Mouse (Mus musculus) thymus, postnatal 14 days (tissue): ENCODE measurements at regions not wholly inside any gene's neighbourhood (a gene's known extent, or its start where the extent isn't known, plus 50 kb on each side); places are given as distances from the start of the nearest gene placed in this dataset.
A peak's percentile ranks its signal among the peaks of the same experiment; 100 is the strongest.

ENCODE experiments used
- DNase-seq: peaks from one replicate; pipeline ENCODE4 v3.0.0; 2021

GRCm38 (mm10) chr3:143784353-143784791 is 420.6 kb downstream of the Lmo4 start:
- DNase-seq = no peak

GRCm38 (mm10) chr3:143778161-143778560 is 426.9 kb downstream of the Lmo4 start:
- no peak for DNase-seq

- DNase-seq = no peak
These were observed 445.7 kb downstream of the Lmo4 start for GRCm38 (mm10) chr3:143759337-143759736.

- no peak for DNase-seq
These were observed 451.8 kb downstream of the Lmo4 start for GRCm38 (mm10) chr3:143753197-143753596.

GRCm38 (mm10) chr3:143752660-143753059 is 452.4 kb downstream of the Lmo4 start:
- no peak for DNase-seq

- DNase-seq = no peak
These were observed 454.9 kb downstream of the Lmo4 start for GRCm38 (mm10) chr3:143750128-143750527.

- no peak for DNase-seq
These were observed 461.4 kb downstream of the Lmo4 start for GRCm38 (mm10) chr3:143743649-143744048.

GRCm38 (mm10) chr3:143742786-143743571 is 462.0 kb downstream of the Lmo4 start:
- DNase-seq = no peak

GRCm38 (mm10) chr3:143738676-143739075 is 466.3 kb downstream of the Lmo4 start:
- no peak for DNase-seq

- no peak for DNase-seq
These were observed 467.2 kb downstream of the Lmo4 start for GRCm38 (mm10) chr3:143737844-143738243.

GRCm38 (mm10) chr3:143736651-143737398 is 468.2 kb downstream of the Lmo4 start:
- DNase-seq = no peak

GRCm38 (mm10) chr3:143734791-143735190 is 470.2 kb downstream of the Lmo4 start:
- DNase-seq = no peak

- no peak for DNase-seq
These were observed 471.9 kb downstream of the Lmo4 start for GRCm38 (mm10) chr3:143732966-143733725.

- no peak for DNase-seq
These were observed 475.4 kb downstream of the Lmo4 start for GRCm38 (mm10) chr3:143729473-143730076.

- no peak for DNase-seq
These were observed 482.4 kb downstream of the Lmo4 start for GRCm38 (mm10) chr3:143722571-143722970.

GRCm38 (mm10) chr3:143722082-143722481 is 482.9 kb downstream of the Lmo4 start:
- no peak for DNase-seq

GRCm38 (mm10) chr3:143713183-143713582 is 491.8 kb downstream of the Lmo4 start:
- DNase-seq = no peak

GRCm38 (mm10) chr3:143710805-143711469 is 494.1 kb downstream of the Lmo4 start:
- no peak for DNase-seq

- DNase-seq = no peak
These were observed 498.3 kb downstream of the Lmo4 start for GRCm38 (mm10) chr3:143706679-143707078.

- no peak for DNase-seq
These were observed 510.2 kb downstream of the Lmo4 start for GRCm38 (mm10) chr3:143694817-143695216.

GRCm38 (mm10) chr3:143685742-143686141 is 519.3 kb downstream of the Lmo4 start:
- DNase-seq = no peak

- DNase-seq = peak; percentile 78
These were observed 526.8 kb downstream of the Lmo4 start for GRCm38 (mm10) chr3:143678186-143678585.
